Mouse (Mus musculus) limb, embryonic 13.5 days (tissue): ENCODE measurements around the gene Chmp5. TPM values are rescaled to one million over a fixed set of nuclear protein-coding genes. Genes with fewer than 3 reads are reported as not detected.
"Not testable (repeated sequence)": the region's sequence is repeated elsewhere in the genome, so short reads cannot be mapped to it uniquely, and the experiment has no call there.

Experiments used
- ATAC-seq: fragments of 200-750 bp; cut with Nextera tagmentation; 2 replicates; pipeline ENCODE4 v1.8.0; 2017; ENCODE audit warnings: low read depth, moderate number of reproducible peaks, moderate TSS enrichment; ENCODE audit not compliant: low FRiP score
- H3K27ac ChIP-seq: fragments of 300-500 bp; sonication (generic); 2 replicates; pipeline ENCODE4 v1.5.1; 2015; ENCODE audit warnings: inconsistent platforms, mild to moderate bottlenecking, moderate library complexity
- H3K27me3 ChIP-seq: fragments of 300-500 bp; sonication (generic); 2 replicates; pipeline ENCODE4 v1.6.1; 2015; ENCODE audit warnings: mild to moderate bottlenecking, inconsistent platforms
- H3K36me3 ChIP-seq: fragments of 300-500 bp; sonication (generic); 2 replicates; pipeline ENCODE4 v1.6.1; 2015; ENCODE audit warnings: inconsistent platforms, mild to moderate bottlenecking, moderate library complexity
- H3K4me1 ChIP-seq: fragments of 300-500 bp; sonication (generic); 2 replicates; pipeline ENCODE4 v1.6.1; 2015; ENCODE audit warnings: inconsistent platforms
- H3K4me2 ChIP-seq: fragments of 300-500 bp; sonication (generic); replicated peaks from 2 replicates; pipeline ENCODE4 v1.6.1; 2015; ENCODE audit warnings: inconsistent platforms, mild to moderate bottlenecking, moderate library complexity
- H3K4me3 ChIP-seq: fragments of 300-500 bp; sonication (generic); 2 replicates; pipeline ENCODE4 v1.5.1; 2015; ENCODE audit warnings: moderate library complexity, mild to moderate bottlenecking, inconsistent platforms
- H3K9ac ChIP-seq: fragments of 300-500 bp; sonication (generic); 2 replicates; pipeline ENCODE4 v1.6.1; 2015; ENCODE audit warnings: mild to moderate bottlenecking, inconsistent platforms
- H3K9me3 ChIP-seq: fragments of 300-500 bp; sonication (generic); 2 replicates; pipeline ENCODE4 v1.6.1; 2016; ENCODE audit warnings: inconsistent platforms
- WGBS: fragments of 180-500 bp; shearing (Covaris S2); methylation state at CpG from one replicate; pipeline ENCODE4 v1.1.7; 2015; 5-methylcytosine and 5-hydroxymethylcytosine counted together
- polyA plus RNA-seq: library from polyadenylated mRNA; unstranded; fragments of >200 nt; fragmentation: Nextera tagmentation; extraction: Ambion mirVana; gene quantifications from 2 replicates; pipeline ENCODE4 v1.2.1, GENCODE M21; 2015

Gene Chmp5
- polyA plus RNA-seq, 1 experiment from 2014 or later, result 111 TPM

DNA sequence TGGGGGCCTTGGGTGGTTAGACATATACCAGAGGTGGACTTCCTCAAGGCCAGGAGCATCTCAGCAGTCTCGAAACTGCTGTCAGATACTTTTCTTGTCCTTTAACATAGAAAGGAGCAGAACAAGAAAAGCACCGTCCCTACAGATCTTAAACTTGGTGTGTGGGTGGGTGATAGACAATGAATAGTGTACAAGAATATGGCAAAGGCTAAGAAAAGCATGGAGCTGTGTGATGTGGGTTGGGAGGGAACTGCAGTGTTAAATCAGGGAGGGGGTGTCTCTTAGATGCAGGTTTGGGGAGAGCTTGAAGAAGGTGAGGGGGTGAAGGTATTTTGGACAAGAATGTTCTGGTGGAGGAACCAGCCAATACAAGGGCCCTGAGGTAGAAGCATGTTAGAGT, 27.6 kb upstream of the Chmp5 start:
- Histone ChIP-seq H3K4me3 (no peak overlapping the region), H3K4me1 (0 out of 2 replicates have a peak, but pooled peaks cover 3% of the 10 kb centered on the region), H3K9ac (no peak overlapping the region), H3K4me2 (no peak overlapping the region), H3K9me3 (no peaks in the 10 kb centered on the region), H3K36me3 (no peaks in the 10 kb centered on the region), H3K27me3 (no peaks in the 10 kb centered on the region), H3K27ac (no peak overlapping the region)
- ATAC-seq, result no peak
- 86% methylated on average over 2 of the region's 2 CpGs for WGBS

- H3K27ac ChIP-seq, result no peak overlapping the region
- ATAC-seq, result no peak
- H3K27me3 ChIP-seq, result no peaks in the 10 kb centered on the region
- H3K4me2 ChIP-seq, result no peak overlapping the region
- no peaks in the 10 kb centered on the region for H3K9me3 ChIP-seq
- WGBS, result 63% methylated on average over 3 of the region's 3 CpGs
- 0 out of 2 replicates have a peak, but pooled peaks cover 3% of the 10 kb centered on the region for H3K4me1 ChIP-seq
- no peaks in the 10 kb centered on the region for H3K36me3 ChIP-seq
- H3K4me3 ChIP-seq, result no peak overlapping the region
- no peak overlapping the region for H3K9ac ChIP-seq
Measured at GRCm38 (mm10) chr4:40921288-40921687, 26.9 kb upstream of the Chmp5 start.

DNA sequence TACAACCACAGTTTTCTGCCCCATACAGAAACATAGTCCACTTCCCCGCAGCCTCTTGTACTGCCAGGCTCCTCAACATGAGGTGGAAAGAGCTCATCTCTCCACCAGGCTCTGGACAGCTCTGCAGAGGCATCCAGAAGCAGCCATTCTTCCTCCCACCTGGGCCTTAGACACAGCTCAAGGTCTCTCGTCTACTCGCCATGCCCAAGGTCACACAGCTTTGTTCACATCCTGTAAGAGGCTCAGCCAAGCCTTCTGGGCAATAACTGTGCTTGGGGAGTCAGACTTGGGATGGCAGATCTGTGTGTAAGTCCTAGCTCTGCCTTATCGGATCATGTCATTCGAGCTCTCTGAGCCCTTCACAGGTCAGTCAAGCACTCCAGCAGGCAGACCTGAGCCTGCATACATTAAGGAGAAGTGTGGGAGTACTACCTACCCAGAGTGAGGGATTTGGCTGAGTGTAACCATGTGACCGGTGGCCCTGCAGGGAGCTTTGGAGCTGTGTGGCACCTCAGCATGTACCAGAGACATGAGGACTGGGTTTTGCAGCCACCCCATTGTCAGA, 25.0 kb upstream of the Chmp5 start:
- Histone ChIP-seq H3K4me2 (no peak overlapping the region), H3K9me3 (no peaks in the 10 kb centered on the region), H3K27me3 (no peaks in the 10 kb centered on the region), H3K36me3 (no peaks in the 10 kb centered on the region), H3K9ac (no peak overlapping the region), H3K27ac (no peak overlapping the region), H3K4me1 (0 out of 2 replicates have a peak, but pooled peaks cover 3% of the 10 kb centered on the region), H3K4me3 (no peak overlapping the region)
- 73% methylated on average over 6 of the region's 6 CpGs for WGBS
- no peak for ATAC-seq

- H3K27ac ChIP-seq, result no peak overlapping the region
- no peaks in the 10 kb centered on the region for H3K27me3 ChIP-seq
- no peak overlapping the region for H3K4me2 ChIP-seq
- 53% methylated on average over 3 of the region's 3 CpGs for WGBS
- H3K4me3 ChIP-seq, result no peak overlapping the region
- no peak overlapping the region for H3K9ac ChIP-seq
- H3K36me3 ChIP-seq, result no peaks in the 10 kb centered on the region
- no peaks in the 10 kb centered on the region for H3K4me1 ChIP-seq
- no peak for ATAC-seq
- no peaks in the 10 kb centered on the region for H3K9me3 ChIP-seq
Measured at GRCm38 (mm10) chr4:40925568-40925967, 22.6 kb upstream of the Chmp5 start.

GRCm38 (mm10) chr4:40929046-40929445, 19.2 kb upstream of the Chmp5 start:
- Histone ChIP-seq H3K4me1 (no peaks in the 10 kb centered on the region), H3K36me3 (peaks cover 20% of the 10 kb centered on the region), H3K4me2 (no peak overlapping the region), H3K27ac (no peak overlapping the region), H3K4me3 (no peak overlapping the region), H3K9ac (no peak overlapping the region), H3K9me3 (no peaks in the 10 kb centered on the region), H3K27me3 (no peaks in the 10 kb centered on the region)
- WGBS, result 90% methylated on average over 7 of the region's 7 CpGs
- ATAC-seq, result no peak

GRCm38 (mm10) chr4:40933694-40934093, 14.5 kb upstream of the Chmp5 start:
- H3K9me3 ChIP-seq, result no peaks in the 10 kb centered on the region
- no peak overlapping the region for H3K27ac ChIP-seq
- no peaks in the 10 kb centered on the region for H3K4me1 ChIP-seq
- H3K9ac ChIP-seq, result no peak overlapping the region
- H3K4me2 ChIP-seq, result no peak overlapping the region
- H3K36me3 ChIP-seq, result peaks cover 62% of the 10 kb centered on the region
- no peak overlapping the region for H3K4me3 ChIP-seq
- ATAC-seq, result no peak
- 93% methylated on average over 5 of the region's 5 CpGs for WGBS
- no peaks in the 10 kb centered on the region for H3K27me3 ChIP-seq

GRCm38 (mm10) chr4:40934369-40934768, 13.8 kb upstream of the Chmp5 start:
- not testable (repeated sequence) for H3K9me3 ChIP-seq, ATAC-seq, H3K9ac ChIP-seq, H3K4me1 ChIP-seq, H3K4me2 ChIP-seq, H3K27me3 ChIP-seq, H3K27ac ChIP-seq, H3K4me3 ChIP-seq
- 89% methylated on average over 3 of the region's 3 CpGs for WGBS
- H3K36me3 ChIP-seq, result peaks cover 69% of the 10 kb centered on the region

- H3K4me3 ChIP-seq, result no peak overlapping the region
- H3K27ac ChIP-seq, result no peak overlapping the region
- peaks cover 88% of the 10 kb centered on the region for H3K36me3 ChIP-seq
- no peaks in the 10 kb centered on the region for H3K4me1 ChIP-seq
- 0 out of 2 replicates have a peak, but pooled peaks cover 5% of the 10 kb centered on the region for H3K9me3 ChIP-seq
- H3K27me3 ChIP-seq, result no peaks in the 10 kb centered on the region
- peak; percentile 32; the same call in 1 of the 2 replicates for ATAC-seq
- 86% methylated on average over 9 of the region's 9 CpGs for WGBS
- H3K4me2 ChIP-seq, result no peak overlapping the region
- H3K9ac ChIP-seq, result no peak overlapping the region
Measured at GRCm38 (mm10) chr4:40936175-40936839, 11.9 kb upstream of the Chmp5 start.

DNA sequence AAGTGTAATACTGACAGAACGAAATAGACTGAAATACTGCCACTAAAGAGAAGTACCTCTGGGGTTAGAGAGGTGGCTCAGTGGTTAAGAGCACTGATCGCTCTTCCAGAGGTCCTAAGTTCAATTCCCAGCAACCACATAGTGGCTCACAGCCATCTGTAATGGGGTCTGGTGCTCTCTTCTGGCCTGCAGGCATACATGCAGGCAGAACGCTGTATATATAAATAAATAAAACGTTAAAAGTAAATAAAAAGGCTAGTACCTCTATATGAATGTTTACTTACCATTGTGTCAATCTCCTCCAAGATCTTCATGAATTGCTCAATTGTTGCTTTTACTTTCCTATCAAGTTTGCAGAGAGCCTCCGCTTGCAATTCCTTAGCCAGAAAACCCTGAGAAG, 9.4 kb upstream of the Chmp5 start:
- Histone ChIP-seq H3K9ac (no peak overlapping the region), H3K27ac (no peak overlapping the region), H3K4me2 (no peak overlapping the region), H3K9me3 (0 out of 2 replicates have a peak, but pooled peaks cover 5% of the 10 kb centered on the region), H3K4me1 (no peaks in the 10 kb centered on the region), H3K4me3 (no peak overlapping the region), H3K36me3 (peaks cover 95% of the 10 kb centered on the region), H3K27me3 (no peaks in the 10 kb centered on the region)
- 90% methylated on average over 5 of the region's 5 CpGs for WGBS
- ATAC-seq, result no peak

DNA sequence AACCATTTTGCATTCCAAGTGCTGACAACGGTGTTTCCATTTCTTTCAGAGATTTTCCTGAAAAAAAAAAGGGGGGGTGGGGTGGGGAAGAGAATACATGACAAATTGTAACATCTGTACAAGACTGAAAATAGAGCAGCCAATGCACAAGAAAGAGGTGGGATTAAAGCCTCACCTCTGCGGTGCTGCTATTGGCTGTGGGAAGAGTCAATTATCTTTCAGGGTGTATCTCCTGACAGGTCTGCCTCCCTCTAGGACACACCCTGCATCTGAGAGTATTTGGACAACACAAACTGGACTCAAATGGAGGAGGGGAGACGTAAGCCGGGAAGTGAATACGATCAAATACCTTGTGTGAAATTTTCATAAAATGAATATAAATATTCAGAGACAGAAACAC, 4.6 kb upstream of the Chmp5 start:
- H3K36me3 ChIP-seq, result peaks cover 74% of the 10 kb centered on the region
- no peak overlapping the region for H3K4me2 ChIP-seq
- peaks cover 16% of the 10 kb centered on the region for H3K4me1 ChIP-seq
- H3K9ac ChIP-seq, result no peak overlapping the region
- no peak overlapping the region for H3K27ac ChIP-seq
- H3K9me3 ChIP-seq, result 0 out of 2 replicates have a peak, but pooled peaks cover 5% of the 10 kb centered on the region
- 96% methylated on average over 5 of the region's 5 CpGs for WGBS
- H3K27me3 ChIP-seq, result no peaks in the 10 kb centered on the region
- ATAC-seq, result no peak
- no peak overlapping the region for H3K4me3 ChIP-seq

GRCm38 (mm10) chr4:40946516-40947121, 1.6 kb upstream of the Chmp5 start:
- peaks cover 54% of the 10 kb centered on the region for H3K36me3 ChIP-seq

GRCm38 (mm10) chr4:40947565-40948159, 545 bp upstream of the Chmp5 start:
- peaks cover 26% of the 10 kb centered on the region for H3K4me1 ChIP-seq
- peak overlapping the region; percentile 87 for H3K27ac ChIP-seq
- peak overlapping the region; percentile 86 for H3K4me3 ChIP-seq
- ATAC-seq, result peak; percentile 71
- H3K36me3 ChIP-seq, result peaks cover 50% of the 10 kb centered on the region
- no peaks in the 10 kb centered on the region for H3K9me3 ChIP-seq
- under 1% methylated on average over 40 of the region's 40 CpGs for WGBS
- H3K9ac ChIP-seq, result peak overlapping the region; percentile 95
- H3K4me2 ChIP-seq, result peak overlapping the region; percentile 77
- no peaks in the 10 kb centered on the region for H3K27me3 ChIP-seq

More at GRCm38 (mm10) chr4:40946516-40947121, 1.6 kb upstream of the Chmp5 start:
- Histone ChIP-seq H3K27ac (no peak overlapping the region), H3K27me3 (no peaks in the 10 kb centered on the region), H3K4me1 (peaks cover 26% of the 10 kb centered on the region), H3K9ac (peak overlapping the region; percentile 95), H3K4me3 (peak overlapping the region; percentile 86), H3K9me3 (no peaks in the 10 kb centered on the region), H3K4me2 (peak overlapping the region; percentile 77)
- ATAC-seq, result no peak
- WGBS, result 90% methylated on average over 7 of the region's 7 CpGs
